Mouse (Mus musculus) heart, embryonic 11.5 days (tissue): ENCODE results near the gene D430041D05Rik. TPM values are rescaled to one million over a fixed set of nuclear protein-coding genes. Genes with fewer than 3 reads are reported as not detected.
A peak's percentile ranks its signal among the peaks of the same experiment; 100 is the strongest.

Source experiments
- ATAC-seq: fragments of 200-750 bp; cut with Nextera tagmentation; replicated peaks from 2 replicates; pipeline ENCODE4 v1.8.0; 2017; ENCODE audit warnings: moderate library complexity; ENCODE audit not compliant: insufficient number of reproducible peaks, low FRiP score, low TSS enrichment
- H3K27ac ChIP-seq: fragments of 300-500 bp; sonication (generic); 2 replicates; pipeline ENCODE4 v1.5.1; 2014; ENCODE audit warnings: mild to moderate bottlenecking, low read depth, low read length
- H3K27me3 ChIP-seq: fragments of 300-500 bp; sonication (generic); 2 replicates; pipeline ENCODE4 v1.6.1; 2014; ENCODE audit warnings: mild to moderate bottlenecking, low read length, mixed read lengths; ENCODE audit not compliant: control insufficient read depth, insufficient read depth
- H3K36me3 ChIP-seq: fragments of 300-500 bp; sonication (generic); 2 replicates; pipeline ENCODE4 v1.6.1; 2014; ENCODE audit warnings: mild to moderate bottlenecking, low read length, moderate library complexity, mixed read lengths; ENCODE audit not compliant: control insufficient read depth, insufficient read depth
- H3K4me1 ChIP-seq: fragments of 300-500 bp; sonication (generic); 2 replicates; pipeline ENCODE4 v1.6.1; 2014; ENCODE audit warnings: low read length; ENCODE audit not compliant: control insufficient read depth, insufficient read depth
- H3K4me2 ChIP-seq: fragments of 300-500 bp; sonication (generic); 2 replicates; pipeline ENCODE4 v1.6.1; 2014; ENCODE audit warnings: mild to moderate bottlenecking, moderate library complexity
- H3K4me3 ChIP-seq: fragments of 300-500 bp; sonication (generic); 2 replicates; pipeline ENCODE4 v1.5.1; 2014; ENCODE audit warnings: low read depth, low read length
- H3K9ac ChIP-seq: fragments of 300-500 bp; sonication (generic); 2 replicates; pipeline ENCODE4 v1.6.1; 2014; ENCODE audit warnings: mild to moderate bottlenecking, low read depth, low read length, moderate library complexity
- H3K9me3 ChIP-seq: fragments of 300-500 bp; sonication (generic); replicated peaks from 2 replicates; pipeline ENCODE4 v1.6.1; 2016; ENCODE audit warnings: low read length; ENCODE audit not compliant: control insufficient read depth
- WGBS: fragments of 180-500 bp; shearing (Covaris S2); extraction: QIAGEN DNeasy Blood & Tissue Kit; methylation state at CpG from one replicate; pipeline ENCODE4 v1.1.7; 2014; ENCODE audit not compliant: insufficient replicate concordance; 5-methylcytosine and 5-hydroxymethylcytosine counted together
- polyA plus RNA-seq: library from polyadenylated mRNA; unstranded; fragments of >200 nt; fragmentation: Nextera tagmentation; extraction: Ambion mirVana; gene quantifications from 2 replicates; pipeline ENCODE4 v1.2.1, GENCODE M21; 2014

Gene D430041D05Rik
- polyA plus RNA-seq, 1 experiment from 2014 or later, result 0.34 TPM

GRCm38 (mm10) chr2:104419411-104419810, 8.6 kb upstream of the D430041D05Rik start:
- no peak for ATAC-seq
- Histone ChIP-seq H3K4me3 (no peak overlapping the region), H3K27ac (no peak overlapping the region), H3K4me2 (no peak overlapping the region), H3K9ac (no peak overlapping the region), H3K27me3 (no peaks in the 10 kb centered on the region), H3K9me3 (no peaks in the 10 kb centered on the region), H3K4me1 (no peaks in the 10 kb centered on the region), H3K36me3 (no peaks in the 10 kb centered on the region)
- 85% methylated on average over 2 of the region's 2 CpGs for WGBS

GRCm38 (mm10) chr2:104413011-104413410, 2.2 kb upstream of the D430041D05Rik start:
- Histone ChIP-seq H3K4me2 (no peak overlapping the region), H3K4me1 (no peaks in the 10 kb centered on the region), H3K9ac (no peak overlapping the region), H3K36me3 (no peaks in the 10 kb centered on the region), H3K27me3 (peaks cover 53% of the 10 kb centered on the region), H3K27ac (no peak overlapping the region), H3K4me3 (no peak overlapping the region), H3K9me3 (no peaks in the 10 kb centered on the region)
- 78% methylated on average over 3 of the region's 3 CpGs for WGBS
- ATAC-seq, result no peak

- Histone ChIP-seq H3K9ac (no peak overlapping the region), H3K36me3 (no peaks in the 10 kb centered on the region), H3K4me3 (no peak overlapping the region), H3K9me3 (no peaks in the 10 kb centered on the region), H3K27me3 (peaks cover 58% of the 10 kb centered on the region), H3K4me1 (no peaks in the 10 kb centered on the region), H3K4me2 (no peak overlapping the region), H3K27ac (no peak overlapping the region)
- no peak for ATAC-seq
- 21% methylated on average over 4 of the region's 4 CpGs for WGBS
Observed at GRCm38 (mm10) chr2:104412496-104412895, 1.7 kb upstream of the D430041D05Rik start.

GRCm38 (mm10) chr2:104411806-104412205, 993 bp upstream of the D430041D05Rik start:
- Histone ChIP-seq H3K27ac (no peak overlapping the region), H3K9ac (no peak overlapping the region), H3K9me3 (no peaks in the 10 kb centered on the region), H3K4me2 (no peak overlapping the region), H3K4me3 (no peak overlapping the region), H3K27me3 (peaks cover 63% of the 10 kb centered on the region), H3K36me3 (no peaks in the 10 kb centered on the region), H3K4me1 (no peaks in the 10 kb centered on the region)
- 79% methylated on average over 7 of the region's 7 CpGs for WGBS
- ATAC-seq, result no peak

GRCm38 (mm10) chr2:104409851-104410821, 677 bp downstream of the D430041D05Rik start:
- Histone ChIP-seq H3K36me3 (no peaks in the 10 kb centered on the region), H3K27me3 (peaks cover 66% of the 10 kb centered on the region), H3K4me3 (peak overlapping the region; percentile 59), H3K9me3 (no peaks in the 10 kb centered on the region), H3K4me2 (peak overlapping the region; percentile 99), H3K4me1 (no peaks in the 10 kb centered on the region), H3K9ac (peak overlapping the region; percentile 66), H3K27ac (no peak overlapping the region)
- WGBS, result under 1% methylated on average over 106 of the region's 111 CpGs
- ATAC-seq, result peak; percentile 39; the same call in 1 of the 2 replicates

- Histone ChIP-seq H3K4me3 (no peak overlapping the region), H3K36me3 (no peaks in the 10 kb centered on the region), H3K9me3 (no peaks in the 10 kb centered on the region), H3K27me3 (peaks cover 66% of the 10 kb centered on the region), H3K27ac (no peak overlapping the region), H3K9ac (no peak overlapping the region), H3K4me1 (no peaks in the 10 kb centered on the region), H3K4me2 (no peak overlapping the region)
- ATAC-seq, result no peak
- WGBS, result 71% methylated on average over 7 of the region's 7 CpGs
Observed at GRCm38 (mm10) chr2:104408351-104408750, 2.5 kb downstream of the D430041D05Rik start.

GRCm38 (mm10) chr2:104407913-104408312, 2.9 kb downstream of the D430041D05Rik start:
- Histone ChIP-seq H3K36me3 (no peaks in the 10 kb centered on the region), H3K4me2 (no peak overlapping the region), H3K9me3 (no peaks in the 10 kb centered on the region), H3K9ac (no peak overlapping the region), H3K27ac (no peak overlapping the region), H3K27me3 (peaks cover 62% of the 10 kb centered on the region), H3K4me1 (no peaks in the 10 kb centered on the region), H3K4me3 (no peak overlapping the region)
- no peak for ATAC-seq
- 50% methylated on average over 4 of the region's 4 CpGs for WGBS

- H3K36me3 ChIP-seq, result no peaks in the 10 kb centered on the region
- H3K27ac ChIP-seq, result no peak overlapping the region
Observed at GRCm38 (mm10) chr2:104404036-104404435, 6.8 kb downstream of the D430041D05Rik start.

More at GRCm38 (mm10) chr2:104404036-104404435, 6.8 kb downstream of the D430041D05Rik start:
- H3K9me3 ChIP-seq, result no peaks in the 10 kb centered on the region
- no peaks in the 10 kb centered on the region for H3K4me1 ChIP-seq
- no peak overlapping the region for H3K9ac ChIP-seq
- no peak overlapping the region for H3K4me2 ChIP-seq
- H3K4me3 ChIP-seq, result no peak overlapping the region
- H3K27me3 ChIP-seq, result peaks cover 24% of the 10 kb centered on the region
- WGBS, result 81% methylated on average over 6 of the region's 6 CpGs
- no peak for ATAC-seq
